Mouse (Mus musculus) B cell, adult 62 days (primary cell): ENCODE measurements around the gene Polr2f. TPM values are rescaled to one million over a fixed set of nuclear protein-coding genes. Genes with fewer than 3 reads are reported as not detected.

ENCODE experiments used
- total RNA-seq: library from RNA; stranded (reverse); gene quantifications from 4 replicates; pipeline ENCODE4 v1.2.4, GENCODE M21; 2023

The Polr2f gene
- total RNA-seq, result 38.2 to 58.6 TPM (median 48.1 TPM) in 4 replicates

DNA sequence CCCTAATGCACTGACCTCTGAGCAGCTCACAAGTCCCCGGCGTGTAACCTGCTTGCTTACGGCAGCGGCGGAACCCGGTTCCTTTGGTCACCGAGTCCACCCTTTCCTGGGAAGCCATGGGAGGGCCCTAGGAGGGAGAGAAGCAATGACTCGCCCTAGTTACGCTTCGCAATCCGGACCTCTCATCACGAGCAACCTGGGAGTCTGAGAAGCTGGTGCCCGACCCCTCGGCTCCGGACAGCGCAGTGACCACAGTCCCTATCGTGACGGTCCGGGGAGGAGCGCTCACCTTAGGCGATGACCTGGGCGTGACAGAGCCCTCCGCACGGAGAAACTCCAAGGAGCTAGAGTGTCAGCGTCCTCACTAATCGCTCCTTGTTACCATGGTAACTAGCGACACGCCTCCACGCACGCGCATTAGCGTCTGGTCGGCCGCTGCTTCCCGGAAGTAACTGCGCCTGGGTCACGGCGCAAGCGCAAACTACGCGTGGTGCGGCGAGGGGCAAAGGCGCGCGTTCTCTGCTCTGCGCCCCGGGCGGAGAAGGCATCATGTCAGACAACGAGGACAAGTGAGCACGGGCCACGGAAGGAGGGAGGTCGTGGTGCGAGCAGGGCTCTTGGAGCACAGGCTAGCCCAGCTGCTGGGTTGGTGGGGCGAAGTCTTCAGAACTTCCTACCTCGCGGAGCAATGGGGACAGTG is at the start of gene Polr2f, which contains the start of gene 1700088E04Rik:
TSS of gene Polr2f (plus strand) at position 144 of the 700 bp plus-strand sequence.
TSS of gene 1700088E04Rik (minus strand) at position 388 of the 700 bp plus-strand sequence.

DNA sequence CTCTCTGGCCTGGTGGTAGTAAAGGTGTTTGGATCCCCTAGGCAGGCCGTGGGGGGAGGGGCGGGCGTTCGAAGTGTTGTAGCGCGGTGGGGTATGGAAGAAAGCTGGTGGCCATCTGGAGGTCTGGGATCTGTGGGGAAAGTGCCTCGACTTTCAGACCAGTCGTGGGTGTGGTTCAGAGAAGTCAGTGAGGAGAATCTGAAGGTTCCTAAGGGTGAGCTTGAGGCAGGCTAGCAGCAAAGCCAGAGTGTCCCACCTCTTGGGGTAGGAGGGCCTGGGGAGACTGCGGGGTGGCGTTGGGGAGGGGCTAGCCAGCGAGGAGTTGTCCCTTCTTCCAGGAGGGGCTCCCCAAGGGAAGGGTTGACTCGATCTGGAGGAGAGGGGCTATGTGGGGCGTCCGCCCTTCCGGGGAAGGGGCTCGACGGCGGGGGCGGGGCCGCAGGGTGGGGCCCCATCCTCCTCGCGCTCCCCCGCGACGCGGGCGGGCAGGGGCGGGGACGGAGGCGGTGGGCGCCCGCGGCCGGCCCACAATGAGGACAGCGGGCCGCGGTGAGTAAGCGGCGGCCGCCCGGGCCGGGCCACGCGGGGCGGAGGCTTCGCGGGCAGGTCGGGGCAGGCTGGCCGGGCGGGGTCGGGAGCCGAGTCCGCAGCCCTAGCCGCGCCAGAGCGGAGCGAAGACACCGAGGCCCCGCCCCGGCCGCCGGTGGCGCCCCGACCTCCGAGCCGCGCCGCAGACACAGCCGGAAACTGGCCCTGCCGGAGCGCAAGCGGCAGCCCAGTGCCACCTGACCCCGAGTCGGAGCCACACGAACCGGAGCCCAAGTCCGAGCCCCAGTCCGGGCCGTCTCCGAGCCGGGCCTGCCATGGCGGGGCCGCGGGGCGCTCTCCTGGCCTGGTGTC is 32.1 kb upstream of the Polr2f start, which contains the start of gene Micall1:
TSS of gene Micall1 (plus strand) at position 478 of the 900 bp plus-strand sequence.

DNA sequence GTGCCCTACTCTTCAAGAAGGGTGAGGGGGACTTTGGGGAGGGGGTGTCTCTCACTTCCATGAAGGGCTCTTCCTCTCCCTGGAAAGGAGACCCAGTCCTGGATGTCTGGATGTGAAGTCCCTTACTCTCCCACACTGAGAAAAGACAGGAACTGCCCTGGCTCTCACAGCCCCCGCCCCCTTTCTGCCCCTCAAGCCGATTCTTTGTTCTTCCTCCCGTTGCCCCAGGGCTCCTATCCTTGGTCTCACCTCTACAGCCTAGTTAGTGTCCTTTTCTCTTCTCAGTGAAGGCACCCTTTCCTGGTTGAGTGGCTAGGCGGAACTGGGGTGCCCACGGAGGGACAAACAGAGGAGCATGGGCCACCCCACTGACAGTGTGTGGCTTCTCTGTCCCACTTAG is 24.3 kb downstream of the Polr2f start, which contains the start of gene Sox10:
TSS of gene Sox10 (minus strand) at position 101 of the 400 bp plus-strand sequence.

Other genes starting within 250 kb of the Polr2f start
- not detected in 4 replicates for gene Gm49510, start 241.3 kb upstream of the Polr2f start, total RNA-seq
- 64.4 to 69.8 TPM (median 65.2 TPM) in 4 replicates for gene Sh3bp1, start 241.2 kb upstream of the Polr2f start, total RNA-seq
- gene Pdxp, start 227.1 kb upstream of the Polr2f start, total RNA-seq, result 8.1 to 9.7 TPM (median 9.1 TPM) in 4 replicates
- gene Lgals1, start 214.3 kb upstream of the Polr2f start, total RNA-seq, result 7.6 to 13.9 TPM (median 10.2 TPM) in 4 replicates
- gene Nol12, start 206.1 kb upstream of the Polr2f start, total RNA-seq, result 39.4 to 43.0 TPM (median 41.7 TPM) in 4 replicates
- 44.3 to 52.7 TPM (median 47.1 TPM) in 4 replicates for gene Triobp, start 193.3 kb upstream of the Polr2f start, total RNA-seq
- 2.6 to 4.8 TPM (median 3.2 TPM) in 4 replicates for gene H1f0, start 112.6 kb upstream of the Polr2f start, total RNA-seq
- gene Galr3, start 99.1 kb upstream of the Polr2f start, total RNA-seq, result not detected in 4 replicates
- gene Ankrd54, start 78.1 kb upstream of the Polr2f start, total RNA-seq, result 33.0 to 36.2 TPM (median 34.8 TPM) in 4 replicates
- 98.5 to 108 TPM (median 105 TPM) in 4 replicates for gene Eif3l, start 65.8 kb upstream of the Polr2f start, total RNA-seq
- 41.7 to 56.4 TPM (median 50.6 TPM) in 4 replicates for gene Micall1, start 32.1 kb upstream of the Polr2f start, total RNA-seq
- not detected in 4 replicates for gene 1700088E04Rik, start 244 bp downstream of the Polr2f start, total RNA-seq
- gene Sox10, start 24.2 kb downstream of the Polr2f start, total RNA-seq, result not detected in 4 replicates
- gene Pick1, start 88.2 kb downstream of the Polr2f start, total RNA-seq, result 34.2 to 40.6 TPM (median 37.6 TPM) in 4 replicates
- 0.51 to 3.3 TPM (median 1.1 TPM) in 4 replicates for gene Gm49486, start 88.4 kb downstream of the Polr2f start, total RNA-seq
- not detected in 4 replicates for gene Slc16a8, start 113.8 kb downstream of the Polr2f start, total RNA-seq
- gene Baiap2l2, start 144.5 kb downstream of the Polr2f start, total RNA-seq, result not detected in 4 replicates
- 13.4 to 16.9 TPM (median 15.6 TPM) in 4 replicates for gene Pla2g6, start 187.4 kb downstream of the Polr2f start, total RNA-seq
- gene Maff, start 205.6 kb downstream of the Polr2f start, total RNA-seq, result 91.7 to 120 TPM (median 98.1 TPM) in 4 replicates